ENCODE assay signal across 19 mouse cellular contexts in genomic region chr1:106269337-106269736, GRCm38 (mm10).
A peak's percentile ranks its signal among the peaks of the same experiment; 100 is the strongest.
DNase-seq lines count a peak whose midpoint lies in the region; ATAC-seq and TF ChIP-seq lines count a peak whose summit lies in the region.
"Had no signal": no experiment of that assay in that cellular context is flagged by ENCODE, and none has a peak within 500 bp of the region (broad histone marks: within the 10 kb centered on the region; RNA-seq: fewer than 3 reads in every experiment).

No protein-coding gene starts in this region.

- no peak for TF ChIP-seq POLR2A in CH12.LX (IDR thresholded peaks at IDR 0.05; ENCODE audit: low read depth, low read length)

- intact Hi-C loops in left cerebral cortex, postnatal 36 days (cut with DNase I), result no loop called here

- H3K9me3 ChIP-seq in megakaryocyte, embryonic 14.5 days, result no peaks in the 10 kb centered on the region
- no peaks in the 10 kb centered on the region for H3K9me3 ChIP-seq in CH12.LX (replicated peaks; ENCODE audit: low read length)
- H3K9me3 ChIP-seq: G1E had no signal

- ATAC-seq in megakaryocyte, adult 5-6 weeks (ENCODE audit: poor library complexity, severe bottlenecking), result no peak
- ATAC-seq: activated CD4-positive, CD25-positive, alpha-beta regulatory T cell, adult 4 months; CD4-positive, CD25-positive, alpha-beta regulatory T cell, adult 4 months; Patski had no signal

- H3K4me1 ChIP-seq in megakaryocyte, embryonic 14.5 days, result peaks cover 29% of the 10 kb centered on the region
- peaks cover 13 to 84% of the 10 kb centered on the region in 2 experiments for H3K4me1 ChIP-seq in CH12.LX (ENCODE audit: control insufficient read depth in 1 of 2, insufficient read depth in 2 of 2)

- H3K79me2 ChIP-seq in CH12.LX (replicated peaks; ENCODE audit: control insufficient read depth, extremely low read depth, insufficient read depth, poor library complexity, severe bottlenecking), result peaks cover 18% of the 10 kb centered on the region

- peak overlapping the region; percentile 4 for H3K4me3 ChIP-seq in megakaryocyte, embryonic 14.5 days (replicated peaks)
- H3K4me3 ChIP-seq in CH12.LX (replicated peaks in 1 of 3; ENCODE audit: low read depth in 2 of 3, low read length in 2 of 3, poor library complexity in 1 of 3), result no peak overlapping the region

- no peak; the same call in none of the 2 replicates for TF ChIP-seq RAD21 in CH12.LX (IDR thresholded peaks at IDR 0.05; ENCODE audit: low read depth, low read length)

- H3K9ac ChIP-seq in CH12.LX (ENCODE audit: insufficient read depth, low read depth), result no peak overlapping the region

- peak; percentile 55 for TF ChIP-seq EP300 in CH12.LX (IDR thresholded peaks at IDR 0.05; ENCODE audit: low read length)

- H3K36me3 ChIP-seq in megakaryocyte, embryonic 14.5 days (replicated peaks; ENCODE audit: low read length), result no peaks in the 10 kb centered on the region
- H3K36me3 ChIP-seq in CH12.LX (replicated peaks in 1 of 2; ENCODE audit: control insufficient read depth in 1 of 2, insufficient read depth in 1 of 2, low read length in 1 of 2), result peaks cover 0 to 4% of the 10 kb centered on the region in 2 experiments
- H3K36me3 ChIP-seq: G1E had no signal

- in situ Hi-C loops in CH12.LX (cut with MboI; ENCODE audit: low pct_ligation_motif_present, low pct_unique_long_range_greater_than_20kb, low sequenced_read_pairs), result no loop called here

- no peaks in the 10 kb centered on the region for H3K27me3 ChIP-seq in megakaryocyte, embryonic 14.5 days (replicated peaks)
- no peaks in the 10 kb centered on the region for H3K27me3 ChIP-seq in CH12.LX (replicated peaks)
- H3K27me3 ChIP-seq: Patski had no signal

- H3K27ac ChIP-seq in CH12.LX (ENCODE audit: insufficient read depth, low read depth), result no peak overlapping the region

- peak; percentile 61 for DNase-seq in CH12.LX (ENCODE audit: extremely low read depth)
- DNase-seq in left cerebral cortex, postnatal 36 days (ENCODE audit: low spot score in 2 of 2), result no peak
- DNase-seq: adrenal gland, adult 2 months; adrenal gland, adult 8-10 months; adrenal gland, postnatal 10 days; adrenal gland, postnatal 14 days; adrenal gland, postnatal 25 days; adrenal gland, postnatal 36 days; B cell, adult 2 months; cerebellum, adult 11 months; cerebellum, adult 11-12 months; cerebellum, adult 18-20 months; cerebellum, adult 2 months had no signal

- dilution Hi-C loops in CH12.LX (cut with MboI; ENCODE audit: extremely low pct_ligation_motif_present, extremely low pct_unique_long_range_greater_than_20kb, low sequenced_read_pairs), result no loop called here

- TF ChIP-seq CTCF in CH12.LX (conservative IDR thresholded peaks at IDR 0.05 in 1 of 2, IDR thresholded peaks at IDR 0.05 in 1 of 2; ENCODE audit: low read depth in 2 of 2, low read length in 2 of 2), result no peak

- H3K4me2 ChIP-seq in CH12.LX (ENCODE audit: insufficient read depth, low read depth, poor library complexity, severe bottlenecking), result peak overlapping the region; percentile 26; the same call in 1 of the 2 replicates

TF ChIP-seq in CH12.LX, 34 proteins besides CTCF, POLR2A, EP300 and RAD21:
- TF ChIP-seq ETS1 (conservative IDR thresholded peaks at IDR 0.05; ENCODE audit: low read depth, low read length), result no peak
- peak; percentile 69 for TF ChIP-seq MAX (IDR thresholded peaks at IDR 0.05; ENCODE audit: low read length)
- TF ChIP-seq MYC (IDR thresholded peaks at IDR 0.05; ENCODE audit: low read depth, low read length), result peak; percentile 78; the same call in 1 of the 2 replicates
- TF ChIP-seq MAFK (IDR thresholded peaks at IDR 0.05; ENCODE audit: insufficient replicate concordance, low read length), result 0 out of 2 replicates have a peak, but pooled peaks have one; percentile 15
- TF ChIP-seq MEF2A (IDR thresholded peaks at IDR 0.05; ENCODE audit: borderline replicate concordance, low read depth, low read length), result 0 out of 2 replicates have a peak, but pooled peaks have one; percentile 32
- peak; percentile 82 for TF ChIP-seq CHD1 (IDR thresholded peaks at IDR 0.05; ENCODE audit: low read depth, low read length)
- TF ChIP-seq BHLHE40 (IDR thresholded peaks at IDR 0.05; ENCODE audit: low read depth, low read length), result 0 out of 2 replicates have a peak, but pooled peaks have one; percentile 10
- peak; percentile 57; the same call in 1 of the 2 replicates for TF ChIP-seq MXI1 (IDR thresholded peaks at IDR 0.05; ENCODE audit: low read depth, low read length)
- TF ChIP-seq IRF4 (IDR thresholded peaks at IDR 0.05; ENCODE audit: low read depth, low read length), result peak; percentile 48
- TF ChIP-seq SIN3A (IDR thresholded peaks at IDR 0.05; ENCODE audit: low read length), result no peak
